Mouse (Mus musculus) midbrain, embryonic 16.5 days (tissue): ENCODE measurements around the gene Upk2. TPM values are rescaled to one million over a fixed set of nuclear protein-coding genes. Genes with fewer than 3 reads are reported as not detected.

Experiments
- ATAC-seq: fragments of 200-750 bp; cut with Nextera tagmentation; 2 replicates; pipeline ENCODE4 v1.8.0; 2017; ENCODE audit warnings: moderate TSS enrichment
- H3K27ac ChIP-seq: fragments of 300-500 bp; sonication (generic); 2 replicates; pipeline ENCODE4 v1.5.1; 2014; ENCODE audit warnings: mild to moderate bottlenecking, low read length, mixed read lengths
- H3K27me3 ChIP-seq: fragments of 300-500 bp; sonication (generic); 2 replicates; pipeline ENCODE4 v1.6.1; 2014; ENCODE audit warnings: low read depth, low read length, mixed read lengths; ENCODE audit not compliant: control insufficient read depth, insufficient read depth
- H3K36me3 ChIP-seq: fragments of 300-500 bp; sonication (generic); 2 replicates; pipeline ENCODE4 v1.6.1; 2014; ENCODE audit warnings: mild to moderate bottlenecking, low read length, moderate library complexity, mixed read lengths; ENCODE audit not compliant: control insufficient read depth, insufficient read depth
- H3K4me1 ChIP-seq: fragments of 300-500 bp; sonication (generic); 2 replicates; pipeline ENCODE4 v1.6.1; 2014; ENCODE audit warnings: mild to moderate bottlenecking, low read length, mixed read lengths; ENCODE audit not compliant: control insufficient read depth, insufficient read depth
- H3K4me2 ChIP-seq: fragments of 300-500 bp; sonication (generic); 2 replicates; pipeline ENCODE4 v1.6.1; 2014; ENCODE audit warnings: mild to moderate bottlenecking, low read length, mixed read lengths
- H3K4me3 ChIP-seq: fragments of 300-500 bp; sonication (generic); 2 replicates; pipeline ENCODE4 v1.5.1; 2014; ENCODE audit warnings: low read depth, mild to moderate bottlenecking, low read length, moderate library complexity, mixed read lengths
- H3K9ac ChIP-seq: fragments of 300-500 bp; sonication (generic); 2 replicates; pipeline ENCODE4 v1.6.1; 2014; ENCODE audit warnings: low read depth, low read length, mixed read lengths
- H3K9me3 ChIP-seq: fragments of 300-500 bp; sonication (generic); replicated peaks from 2 replicates; pipeline ENCODE4 v1.6.1; 2014; ENCODE audit warnings: mild to moderate bottlenecking, low read length, mixed read lengths; ENCODE audit not compliant: control insufficient read depth, poor library complexity, severe bottlenecking
- WGBS: fragments of 180-500 bp; shearing (Covaris S2); extraction: QIAGEN DNeasy Blood & Tissue Kit; methylation state at CpG from one replicate; pipeline ENCODE4 v1.1.7; 2014; 5-methylcytosine and 5-hydroxymethylcytosine counted together
- polyA plus RNA-seq: library from polyadenylated mRNA; unstranded; fragments of >200 nt; fragmentation: Nextera tagmentation; extraction: Ambion mirVana; gene quantifications from 2 replicates; pipeline ENCODE4 v1.2.1, GENCODE M21; 2015

Gene Upk2
- not detected in 2 replicates for polyA plus RNA-seq

DNA sequence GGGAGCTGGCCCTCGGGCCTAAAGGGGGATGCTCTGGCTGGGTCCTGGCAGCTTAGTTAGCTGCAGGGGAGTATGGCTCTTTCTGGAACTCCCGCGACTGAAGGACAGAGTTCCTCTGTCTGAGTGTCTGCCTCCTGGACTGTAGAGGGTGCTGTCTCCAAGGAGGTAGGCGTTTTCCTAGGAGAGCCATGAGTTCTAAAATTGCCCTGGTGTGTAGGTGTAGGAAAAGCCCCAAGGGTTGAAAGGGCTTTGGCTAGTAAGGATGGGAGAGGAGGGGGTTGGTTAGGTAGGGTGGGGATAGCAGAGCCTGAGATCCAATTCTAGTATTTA lies at the start of gene Upk2:
Upk2 (minus strand) TSS at position 86 of the 330 bp plus-strand sequence.
- Histone ChIP-seq H3K4me2 (no peak within 1 kb of the TSS), H3K27me3 (no peaks in the 10 kb centered on the region), H3K9me3 (no peaks in the 10 kb centered on the region), H3K9ac (0 out of 2 replicates have a peak within 1 kb of the TSS, but pooled peaks have one; percentile 44), H3K4me3 (no peak within 1 kb of the TSS), H3K36me3 (no peaks in the 10 kb centered on the region), H3K27ac (0 out of 2 replicates have a peak within 1 kb of the TSS, but pooled peaks have one; percentile 22), H3K4me1 (peaks cover 34% of the 10 kb centered on the region)
- 18% methylated on average over 4 of the region's 4 CpGs for WGBS
- ATAC-seq = no peak

DNA sequence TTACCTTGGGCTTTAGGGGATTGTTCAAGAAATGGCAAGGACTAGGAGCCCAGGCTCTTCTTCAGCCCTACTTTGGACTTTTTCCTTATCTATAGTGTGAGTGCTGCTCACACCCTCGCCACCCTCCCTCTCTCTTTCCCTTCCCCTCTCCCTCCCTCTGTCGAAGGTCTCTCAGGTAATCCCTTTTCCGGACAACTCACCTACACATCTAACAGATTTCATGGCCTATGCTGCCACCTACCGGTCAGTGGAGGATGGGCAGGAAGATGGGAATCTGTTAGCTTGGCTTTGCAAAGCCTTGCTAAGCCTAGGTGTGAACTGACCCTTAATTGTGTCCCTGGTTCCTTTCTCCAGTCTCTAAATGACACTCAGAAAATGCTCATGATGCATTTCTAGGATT lies 47.2 kb upstream of the Upk2 start:
- Histone ChIP-seq H3K4me1 (peaks cover 47% of the 10 kb centered on the region), H3K36me3 (peaks cover 18% of the 10 kb centered on the region), H3K27ac (no peak overlapping the region), H3K4me3 (no peak overlapping the region), H3K4me2 (no peak overlapping the region), H3K9ac (no peak overlapping the region), H3K9me3 (no peaks in the 10 kb centered on the region), H3K27me3 (no peaks in the 10 kb centered on the region)
- WGBS = 2% methylated on average over 4 of the region's 4 CpGs
- ATAC-seq = no peak

DNA sequence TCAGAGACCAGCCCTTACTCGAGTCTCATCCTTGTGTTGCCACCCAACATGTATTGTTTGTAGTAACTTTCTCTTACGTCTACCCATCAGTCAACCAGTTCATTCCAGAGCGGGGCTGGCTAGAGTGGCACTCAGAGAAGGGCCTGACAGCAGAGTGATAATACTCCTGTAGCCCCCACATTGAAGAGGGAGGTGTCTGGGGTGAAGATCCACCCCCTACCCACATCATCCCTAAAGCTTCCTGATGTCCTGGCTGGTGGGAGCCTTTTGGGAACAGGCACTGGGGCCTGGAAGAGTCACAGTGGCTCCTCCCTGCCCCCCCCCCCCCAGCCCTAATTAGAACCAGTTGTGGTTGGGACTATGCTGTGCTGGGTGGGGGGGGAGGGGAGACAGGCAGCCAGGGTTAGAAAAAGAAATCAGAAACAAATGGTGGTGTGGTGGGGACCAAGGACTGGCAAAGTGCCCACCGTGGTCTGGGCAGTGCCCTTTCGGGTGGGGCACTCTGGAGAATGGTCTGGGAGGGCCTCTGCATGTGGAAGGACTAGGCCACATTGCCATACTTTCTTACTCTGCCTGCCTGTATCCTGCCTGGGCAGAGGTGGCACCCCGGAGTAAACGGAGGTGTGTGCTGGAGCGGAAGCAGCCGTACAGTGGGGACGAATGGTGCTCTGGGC lies 46.6 kb upstream of the Upk2 start:
- WGBS = 55% methylated on average over 10 of the region's 10 CpGs

DNA sequence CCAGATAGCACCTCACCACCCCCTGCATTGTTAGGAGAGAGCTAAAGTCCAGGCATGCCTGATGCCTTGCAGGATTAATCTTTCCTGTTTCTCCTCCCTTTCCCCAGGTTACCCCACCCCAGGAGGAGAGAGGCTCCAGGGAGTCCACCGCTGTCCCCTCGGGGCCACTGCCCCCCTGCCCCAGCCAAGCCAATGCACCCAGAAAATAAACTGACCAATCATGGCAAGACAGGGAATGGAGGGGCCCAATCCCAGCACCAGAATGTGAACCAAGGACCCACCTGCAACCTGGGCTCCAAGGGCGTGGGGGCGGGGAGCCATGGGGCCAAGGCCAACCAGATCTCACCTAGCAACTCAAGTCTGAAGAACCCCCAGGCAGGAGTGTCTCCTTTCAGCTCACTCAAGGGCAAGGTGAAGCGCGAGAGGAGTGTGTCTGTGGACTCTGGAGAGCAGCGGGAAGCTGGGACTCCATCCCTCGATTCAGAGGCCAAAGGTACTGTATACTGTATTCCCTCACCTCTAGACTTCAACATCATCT lies 45.9 kb upstream of the Upk2 start:
- Histone ChIP-seq H3K4me3 (no peak overlapping the region), H3K4me1 (peaks cover 54% of the 10 kb centered on the region), H3K4me2 (no peak overlapping the region), H3K9ac (no peak overlapping the region), H3K27ac (peak overlapping the region; percentile 86; the same call in 1 of the 2 replicates), H3K36me3 (peaks cover 14% of the 10 kb centered on the region), H3K27me3 (no peaks in the 10 kb centered on the region), H3K9me3 (no peaks in the 10 kb centered on the region)
- no peak for ATAC-seq
- 58% methylated on average over 8 of the region's 8 CpGs for WGBS

More for the DNA sequence above, 46.6 kb upstream of the Upk2 start:
- no peak overlapping the region for H3K9ac ChIP-seq
- no peak overlapping the region for H3K4me2 ChIP-seq
- H3K27ac ChIP-seq = no peak overlapping the region
- H3K4me1 ChIP-seq = peaks cover 53% of the 10 kb centered on the region
- H3K9me3 ChIP-seq = no peaks in the 10 kb centered on the region
- H3K36me3 ChIP-seq = peaks cover 15% of the 10 kb centered on the region
- H3K27me3 ChIP-seq = no peaks in the 10 kb centered on the region
- no peak for ATAC-seq
- H3K4me3 ChIP-seq = no peak overlapping the region

DNA sequence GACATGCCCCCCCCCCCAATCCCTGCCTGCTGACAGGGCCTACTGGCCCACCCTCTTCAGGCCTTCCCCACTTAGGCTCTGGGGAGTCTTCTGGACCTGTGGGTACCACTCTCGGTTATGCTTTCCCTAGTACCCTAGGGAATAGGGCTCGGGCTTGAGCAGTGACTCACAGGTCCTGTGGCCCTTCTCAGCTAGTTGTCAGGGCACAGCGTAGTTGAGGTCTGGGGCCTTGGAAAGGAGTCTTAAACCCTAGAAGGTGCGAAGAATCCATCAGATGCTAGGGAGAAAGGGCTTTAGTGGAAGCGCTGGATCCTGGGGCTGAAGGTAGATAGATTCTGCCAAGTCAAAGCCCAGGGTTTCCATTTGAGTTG lies 45.4 kb upstream of the Upk2 start:
- peaks cover 54% of the 10 kb centered on the region for H3K4me1 ChIP-seq
- H3K9ac ChIP-seq = peak overlapping the region; percentile 78
- H3K4me3 ChIP-seq = no peak overlapping the region
- peak overlapping the region; percentile 90 for H3K4me2 ChIP-seq
- peaks cover 10% of the 10 kb centered on the region; the same call in 1 of the 2 replicates for H3K36me3 ChIP-seq
- H3K27ac ChIP-seq = peak overlapping the region; percentile 86
- H3K27me3 ChIP-seq = no peaks in the 10 kb centered on the region
- ATAC-seq = no peak; the same call in 1 of the 2 replicates
- no peaks in the 10 kb centered on the region for H3K9me3 ChIP-seq
- WGBS = 18% methylated on average over 5 of the region's 5 CpGs

DNA sequence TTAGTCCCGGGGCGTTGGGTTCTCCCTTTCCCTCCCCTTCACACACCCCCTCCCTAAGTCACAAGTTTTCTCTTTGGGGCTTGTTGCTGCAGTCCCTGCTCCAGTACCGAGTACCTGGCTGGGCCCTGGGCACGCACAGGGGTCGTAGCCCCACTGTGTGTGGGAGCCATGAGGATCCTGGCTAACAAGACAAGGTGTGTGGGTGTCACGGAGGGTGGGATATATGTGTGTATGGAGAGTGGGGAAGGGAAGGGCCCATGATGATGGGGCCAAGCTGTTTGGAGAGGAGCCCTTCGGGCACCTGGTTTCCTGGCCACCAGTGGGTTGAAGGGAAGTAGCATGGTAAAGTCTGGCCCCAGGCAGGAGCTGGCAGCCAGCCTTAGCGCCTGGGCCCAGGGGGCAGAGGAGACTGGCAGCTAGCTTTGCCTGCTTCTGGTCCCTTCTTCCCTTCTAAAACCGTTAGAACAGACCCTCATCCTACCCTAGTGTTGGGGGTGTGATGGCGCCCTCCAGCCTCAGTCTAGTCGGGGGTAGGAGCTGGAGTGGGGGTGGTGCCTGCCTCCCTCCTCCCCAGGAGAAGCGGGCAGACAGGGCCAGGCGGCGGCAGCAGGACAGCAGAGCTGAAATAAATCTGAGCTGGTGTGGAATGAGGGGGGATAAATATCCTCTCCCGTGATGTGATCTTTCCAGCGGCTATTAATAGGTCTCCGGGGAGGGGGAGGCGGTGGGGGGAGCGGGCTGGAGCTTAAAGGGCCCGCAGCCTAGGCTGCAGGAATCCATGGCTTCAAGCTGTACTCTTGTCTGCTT lies 44.8 kb upstream of the Upk2 start:
- peak overlapping the region; percentile 86 for H3K27ac ChIP-seq
- peak overlapping the region; percentile 78 for H3K9ac ChIP-seq
- peaks cover 10% of the 10 kb centered on the region; the same call in 1 of the 2 replicates for H3K36me3 ChIP-seq
- 8% methylated on average over 20 of the region's 20 CpGs for WGBS
- peak overlapping the region; percentile 41 for H3K4me3 ChIP-seq
- no peaks in the 10 kb centered on the region for H3K27me3 ChIP-seq
- ATAC-seq = peak; percentile 39
- H3K9me3 ChIP-seq = no peaks in the 10 kb centered on the region
- H3K4me1 ChIP-seq = peaks cover 55% of the 10 kb centered on the region
- peak overlapping the region; percentile 90 for H3K4me2 ChIP-seq

DNA sequence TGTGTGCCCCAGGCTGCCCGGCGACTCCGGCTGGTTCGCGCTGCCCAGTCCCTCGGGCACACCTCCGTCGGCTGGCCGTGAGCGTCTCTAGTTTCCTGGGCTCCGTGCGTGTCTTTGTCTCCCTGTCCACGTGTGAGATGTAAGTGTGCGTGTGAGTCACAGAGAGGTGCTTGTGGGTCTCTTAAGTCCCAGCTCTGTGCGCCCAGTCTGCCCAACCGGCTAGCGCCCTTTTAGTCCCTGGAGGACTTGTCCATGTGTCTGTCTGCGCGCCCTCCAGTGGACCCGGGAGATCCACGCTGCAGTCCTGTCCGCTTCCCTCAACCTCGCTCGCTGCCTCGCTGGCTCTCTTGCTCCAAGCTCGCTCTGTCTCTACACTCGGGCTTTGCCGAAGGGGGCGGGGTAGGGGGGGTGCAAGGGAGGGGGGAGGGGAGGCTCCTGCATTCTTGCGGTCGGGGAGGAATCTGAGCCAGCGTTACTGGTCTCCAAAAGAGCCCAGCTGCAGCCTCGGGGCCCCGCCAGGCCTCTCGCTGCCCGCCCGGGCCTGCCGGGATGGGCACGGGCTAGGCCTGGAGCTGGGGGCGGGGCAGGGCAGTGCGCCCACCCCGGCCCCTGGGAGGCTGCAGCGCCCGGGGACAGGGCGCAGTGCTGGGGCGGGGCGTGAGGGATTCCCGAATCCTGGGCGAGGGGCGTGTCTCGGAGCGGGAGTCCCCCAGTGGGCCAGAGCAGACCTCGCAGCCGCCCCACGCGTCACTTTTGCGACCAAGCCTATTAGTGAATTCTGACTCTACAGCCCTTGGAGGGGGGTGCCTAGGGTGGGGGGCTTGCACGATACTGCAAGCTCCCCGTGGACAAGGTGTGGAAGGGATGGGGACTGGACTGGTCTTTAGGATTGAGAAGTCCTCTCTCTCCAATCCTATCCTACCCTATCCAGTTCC lies 43.9 kb upstream of the Upk2 start:
- under 1% methylated on average over 59 of the region's 59 CpGs for WGBS
- Histone ChIP-seq H3K9me3 (no peaks in the 10 kb centered on the region), H3K9ac (peak overlapping the region; percentile 78), H3K27me3 (no peaks in the 10 kb centered on the region), H3K4me2 (peak overlapping the region; percentile 90), H3K27ac (peak overlapping the region; percentile 86), H3K4me3 (peak overlapping the region; percentile 41), H3K36me3 (peaks cover 9% of the 10 kb centered on the region; the same call in 1 of the 2 replicates), H3K4me1 (peaks cover 64% of the 10 kb centered on the region)
- ATAC-seq = peak; percentile 61

DNA sequence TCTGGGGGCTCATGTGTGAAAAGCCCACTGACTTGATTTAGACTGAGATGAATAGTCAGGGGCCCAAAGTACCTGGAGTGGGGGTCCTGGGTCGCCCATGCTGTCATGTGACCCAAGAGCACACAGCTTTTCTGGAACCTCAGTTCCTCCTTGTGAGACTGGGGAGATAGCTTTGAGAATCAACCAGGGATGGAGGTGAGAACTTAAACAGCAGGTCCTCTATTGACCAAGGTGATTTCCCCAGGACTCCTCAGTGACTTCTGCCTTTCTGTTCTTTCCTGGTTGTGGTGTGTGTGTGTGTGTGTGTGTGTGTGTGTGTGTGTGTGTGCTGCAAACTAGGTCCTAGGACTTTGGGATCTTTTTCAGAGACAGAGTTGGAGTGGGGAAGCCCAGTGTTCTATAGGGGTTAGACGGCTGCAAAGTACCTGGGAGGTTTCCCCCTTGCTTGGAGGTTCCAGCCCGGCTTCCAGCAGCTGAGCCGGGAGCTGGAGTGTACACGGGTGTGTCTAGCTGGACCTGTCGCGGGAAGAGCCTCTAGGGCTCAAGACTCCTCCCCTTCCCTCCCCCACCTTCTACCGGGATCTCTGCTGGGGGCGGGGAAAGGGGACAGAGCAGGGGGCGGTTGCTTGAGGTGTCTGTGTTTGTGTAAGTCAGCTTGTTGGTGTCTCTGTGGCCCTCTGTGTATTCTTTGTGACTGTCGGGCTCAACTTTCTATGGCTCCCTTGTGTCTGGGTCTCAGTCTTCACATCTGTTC lies 43.0 kb upstream of the Upk2 start:
- ATAC-seq = 0 out of 2 replicates have a peak, but pooled peaks have one; percentile 1
- peaks cover 73% of the 10 kb centered on the region for H3K4me1 ChIP-seq

More for the DNA sequence above, 43.0 kb upstream of the Upk2 start:
- Histone ChIP-seq H3K36me3 (peaks cover 8% of the 10 kb centered on the region; the same call in 1 of the 2 replicates), H3K27ac (peak overlapping the region; percentile 86), H3K27me3 (no peaks in the 10 kb centered on the region), H3K4me2 (peak overlapping the region; percentile 90), H3K9ac (peak overlapping the region; percentile 78), H3K4me3 (peak overlapping the region; percentile 41), H3K9me3 (no peaks in the 10 kb centered on the region)
- whole genome bisulfite sequencing = 5% methylated on average over 11 of the region's 11 CpGs
